Mouse (Mus musculus): ENCODE measurements around the gene Xirp1.

GRCm38 (mm10) chr9:119996080-119996479 lies 27.3 kb downstream of the Xirp1 start:
- TF ChIP-seq CTCF (IDR thresholded peaks at IDR 0.05; ENCODE audit: low read depth) = no peak
- no peak for TF ChIP-seq EP300 (IDR thresholded peaks at IDR 0.05; ENCODE audit: low read depth)
